Mouse (Mus musculus) liver, postnatal 0 days (tissue): ENCODE measurements around the gene Gria4. TPM values are rescaled to one million over a fixed set of nuclear protein-coding genes. Genes with fewer than 3 reads are reported as not detected.

ENCODE experiments used
- ATAC-seq: fragments of 200-750 bp; cut with Nextera tagmentation; 2 replicates; pipeline ENCODE4 v1.8.0; 2017; ENCODE audit warnings: mild to moderate bottlenecking, moderate library complexity
- DNase-seq: peaks from one replicate; pipeline ENCODE4 v3.0.0-alpha.2; 2016
- H3K27ac ChIP-seq: fragments of 300-500 bp; sonication (generic); 2 replicates; pipeline ENCODE4 v1.5.1; 2014; ENCODE audit warnings: antibody characterized with exemption, moderate library complexity, mild to moderate bottlenecking, low read depth
- H3K27me3 ChIP-seq: fragments of 300-500 bp; sonication (generic); 2 replicates; pipeline ENCODE4 v1.6.1; 2014; ENCODE audit warnings: low read length, control low read depth, mixed read lengths; ENCODE audit not compliant: insufficient read depth
- H3K36me3 ChIP-seq: fragments of 300-500 bp; sonication (generic); replicated peaks from 2 replicates; pipeline ENCODE4 v1.6.1; 2014; ENCODE audit warnings: mild to moderate bottlenecking, control low read depth, low read length, moderate library complexity, mixed read lengths; ENCODE audit not compliant: insufficient read depth
- H3K4me1 ChIP-seq: fragments of 300-500 bp; sonication (generic); 2 replicates; pipeline ENCODE4 v1.6.1; 2014; ENCODE audit warnings: antibody characterized with exemption, mild to moderate bottlenecking, control low read depth; ENCODE audit not compliant: insufficient read depth
- H3K4me2 ChIP-seq: fragments of 300-500 bp; sonication (generic); 2 replicates; pipeline ENCODE4 v1.6.1; 2014; ENCODE audit warnings: low read depth, mild to moderate bottlenecking, low read length, moderate library complexity, mixed read lengths
- H3K4me3 ChIP-seq: fragments of 300-500 bp; sonication (generic); 2 replicates; pipeline ENCODE4 v1.5.1; 2014; ENCODE audit warnings: low read depth, low read length
- H3K9ac ChIP-seq: fragments of 300-500 bp; sonication (generic); replicated peaks from 2 replicates; pipeline ENCODE4 v1.6.1; 2014; ENCODE audit warnings: mild to moderate bottlenecking, moderate library complexity
- H3K9me3 ChIP-seq: fragments of 300-500 bp; sonication (generic); 2 replicates; pipeline ENCODE4 v1.6.1; 2016; ENCODE audit warnings: mild to moderate bottlenecking, control low read depth, low read length, mixed read lengths
- CTCF ChIP-seq: sonication (generic); IDR thresholded peaks from 2 replicates; pipeline ENCODE4 v1.5.1; 2016; ENCODE audit warnings: antibody characterized with exemption, low read depth
- EP300 ChIP-seq: IDR thresholded peaks from 2 replicates; pipeline ENCODE4 v1.6.1; 2016; ENCODE audit warnings: antibody characterized with exemption, low read depth, mild to moderate bottlenecking
- WGBS: fragments of 180-500 bp; shearing (Covaris S2); extraction: QIAGEN DNeasy Blood & Tissue Kit; methylation state at CpG from one replicate; pipeline ENCODE4 v1.1.7; 2014; ENCODE audit not compliant: insufficient replicate concordance; 5-methylcytosine and 5-hydroxymethylcytosine counted together
- microRNA-seq: library from miRNA; unstranded; fragments of <30 nt; microRNA quantifications from one replicate; pipeline ENCODE4, GENCODE M21; 2016
- polyA plus RNA-seq: library from polyadenylated mRNA; unstranded; fragments of >200 nt; fragmentation: Nextera tagmentation; extraction: Ambion mirVana; gene quantifications from 2 replicates; pipeline ENCODE4 v1.2.1, GENCODE M21; 2015

Gene Gria4
- polyA plus RNA-seq, 1 experiment from 2014 or later: 0.02 TPM

DNA sequence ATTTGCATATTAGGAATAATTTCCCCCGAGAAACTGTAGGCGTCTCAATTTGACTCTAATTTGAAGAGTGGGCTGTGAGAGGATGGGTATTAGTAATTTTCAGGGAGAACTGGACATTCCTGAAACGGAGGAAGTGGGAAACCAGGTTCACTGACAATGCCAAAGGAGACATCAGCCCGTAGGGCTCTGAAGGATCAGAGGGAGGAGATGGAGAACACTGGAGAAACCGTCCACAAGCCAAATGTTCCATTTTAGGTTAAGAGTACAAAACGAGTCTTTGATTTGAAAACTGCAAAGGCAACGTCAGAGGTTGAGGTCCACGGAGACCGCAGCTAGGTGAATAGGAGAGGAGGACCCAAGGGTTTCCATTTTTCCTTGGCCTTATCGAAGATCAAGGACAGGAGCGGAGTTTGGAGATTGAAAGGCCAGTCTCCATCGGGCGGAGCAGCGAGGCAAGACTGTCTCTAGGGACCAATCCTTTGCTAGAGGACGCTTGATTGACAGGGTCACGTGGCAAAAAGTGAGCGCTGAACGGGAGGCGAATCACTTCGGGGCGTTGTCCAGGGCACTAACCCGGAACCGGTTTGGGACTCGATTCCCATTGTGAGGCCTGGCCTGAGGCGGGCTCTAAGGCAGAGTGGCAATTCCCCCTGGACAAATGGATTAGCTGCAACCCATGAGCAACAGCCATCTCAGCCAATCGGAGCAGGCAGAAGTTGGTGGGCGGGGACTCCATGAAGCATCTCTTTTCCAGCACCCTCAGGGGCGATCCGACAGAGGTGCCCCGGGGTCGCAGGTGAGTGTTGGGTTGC lies 420.0 kb downstream of the Gria4 start, which contains the start of gene Msantd4:
Msantd4 (plus strand) TSS at position 735 of the 812 bp plus-strand sequence.
- 3% methylated on average over 31 of the region's 31 CpGs for WGBS
- H3K9me3 ChIP-seq: no peaks in the 10 kb centered on the region
- TF ChIP-seq EP300: no peak
- TF ChIP-seq CTCF: no peak
- ATAC-seq (peak; percentile 100), DNase-seq (peak; percentile 93)
- peak within 1 kb of the TSS; percentile 82 for H3K4me3 ChIP-seq
- H3K36me3 ChIP-seq: no peaks in the 10 kb centered on the region
- H3K4me1 ChIP-seq: peaks cover 11% of the 10 kb centered on the region
- peak within 1 kb of the TSS; percentile 53 for H3K9ac ChIP-seq
- peak within 1 kb of the TSS; percentile 74 for H3K27ac ChIP-seq
- no peaks in the 10 kb centered on the region for H3K27me3 ChIP-seq
- H3K4me2 ChIP-seq: peak within 1 kb of the TSS; percentile 90

Small RNA genes lying within 50 kb of the gene (microRNA-seq; reads per million reads assigned to microRNA genes)
- gene Gm23811 (not detected), gene Gm23992 (not detected)
